Mouse (Mus musculus) erythroblast, adult 5-6 weeks (primary cell): ENCODE measurements around the gene Gabrg3. TPM values are rescaled to one million over a fixed set of nuclear protein-coding genes. Genes with fewer than 3 reads are reported as not detected.

Experiments
- ATAC-seq: replicated peaks from 2 replicates; pipeline ENCODE4 v1.8.0; 2016; ENCODE audit warnings: moderate number of reproducible peaks, mild to moderate bottlenecking, moderate TSS enrichment, inconsistent platforms; ENCODE audit not compliant: poor library complexity, low FRiP score, severe bottlenecking
- total RNA-seq, 2 experiments: library from RNA; stranded (forward) in 1 of 2; stranded (reverse) in 1 of 2; fragments of 150-400 nt in 1 of 2; fragments of 200-764, 138-1000 nt in 1 of 2; gene quantifications; 2 replicates each; pipeline versions ENCODE4 v1.2.3 to v1.2.4; 2015 to 2017; ENCODE audit warnings: low replicate concordance in 2 of 2

Gabrg3 gene
- total RNA-seq, 2 experiments from 2014 or later = not detected

GRCm38 (mm10) chr7:57100065-57100464, 286.9 kb downstream of the Gabrg3 start:
- ATAC-seq = no peak

DNA sequence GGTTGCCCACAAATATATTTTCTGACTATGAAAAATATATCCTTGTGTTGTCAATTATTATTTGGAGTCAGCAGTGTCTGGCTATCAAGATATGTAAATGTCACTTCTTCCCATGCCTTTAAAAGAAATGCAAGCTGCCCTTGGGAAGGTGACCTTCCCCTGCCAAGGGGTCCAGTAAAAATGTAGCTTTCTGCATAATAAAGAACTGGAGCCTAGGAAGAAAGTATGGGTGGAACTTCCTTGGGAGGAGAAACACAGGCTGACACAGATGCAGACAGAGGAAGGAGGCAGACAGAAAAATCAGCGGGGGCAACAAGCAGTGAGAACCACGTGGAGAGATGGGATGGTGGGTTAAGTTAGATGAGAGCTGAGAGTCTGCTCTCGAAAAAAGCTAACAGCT, 304.9 kb downstream of the Gabrg3 start:
- ATAC-seq = no peak

- no peak for ATAC-seq
Observed at GRCm38 (mm10) chr7:57071435-57072160, 315.4 kb downstream of the Gabrg3 start.

- no peak for ATAC-seq
Observed at GRCm38 (mm10) chr7:57065398-57065797, 321.6 kb downstream of the Gabrg3 start.

DNA sequence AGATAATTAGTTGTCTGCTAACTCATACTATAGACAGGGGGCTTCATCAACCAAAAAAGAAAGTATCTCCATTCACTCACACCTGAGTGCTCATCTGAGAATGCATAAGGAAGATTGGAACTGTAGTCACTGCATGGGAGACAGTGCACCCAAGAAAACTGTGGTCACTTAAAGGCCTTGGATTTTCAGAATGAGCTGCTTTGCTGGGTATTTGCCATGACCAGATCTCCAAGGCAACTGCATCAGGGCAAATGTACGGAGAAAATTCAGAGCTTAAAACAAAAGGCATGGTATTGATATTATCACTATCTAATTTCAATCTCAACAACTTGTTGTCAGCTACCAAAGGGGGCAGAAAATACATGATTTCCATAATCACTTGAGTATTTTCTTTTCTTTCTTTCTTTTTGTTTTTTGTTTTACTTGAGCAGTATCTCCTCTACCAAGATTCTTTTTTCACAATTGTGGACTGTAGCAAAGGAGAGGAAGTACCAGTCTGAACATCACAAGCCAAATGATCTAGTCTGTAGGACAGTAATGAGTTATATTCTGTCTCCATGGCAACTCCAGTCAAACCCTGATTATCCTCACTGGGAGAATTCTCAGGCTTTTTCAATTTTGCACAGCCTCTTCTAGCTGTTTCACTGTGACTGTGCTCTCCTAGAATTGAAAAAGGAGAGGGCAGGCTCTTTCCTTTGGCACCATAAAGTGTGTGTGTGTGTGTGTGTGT, 335.9 kb downstream of the Gabrg3 start:
- no peak for ATAC-seq

DNA sequence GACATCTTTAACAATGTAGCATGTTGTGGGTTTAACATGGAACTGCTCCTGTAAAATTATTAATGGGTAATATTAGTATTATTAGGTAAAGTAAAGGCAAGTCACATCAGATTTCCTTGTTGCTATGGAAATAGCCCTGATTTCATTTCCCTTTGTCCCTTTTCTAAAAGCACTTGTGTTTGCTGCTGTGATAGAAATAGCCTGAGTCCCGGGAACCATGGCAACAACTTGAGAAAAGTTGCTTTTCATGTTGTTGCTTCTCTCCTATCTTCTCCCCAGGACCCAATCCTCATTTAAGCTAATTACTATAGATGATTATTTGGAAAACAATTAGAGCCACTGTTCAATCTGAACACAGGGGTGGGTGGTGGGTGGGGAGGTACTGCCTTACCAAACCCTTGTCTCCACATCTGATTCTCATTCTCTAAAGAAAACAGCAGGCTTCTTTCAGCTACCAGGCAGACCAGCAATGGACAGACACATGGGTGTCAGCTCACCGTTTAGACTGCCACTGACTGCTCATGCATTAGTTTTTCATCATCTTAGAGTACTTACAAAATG, 349.0 kb downstream of the Gabrg3 start:
- no peak for ATAC-seq

DNA sequence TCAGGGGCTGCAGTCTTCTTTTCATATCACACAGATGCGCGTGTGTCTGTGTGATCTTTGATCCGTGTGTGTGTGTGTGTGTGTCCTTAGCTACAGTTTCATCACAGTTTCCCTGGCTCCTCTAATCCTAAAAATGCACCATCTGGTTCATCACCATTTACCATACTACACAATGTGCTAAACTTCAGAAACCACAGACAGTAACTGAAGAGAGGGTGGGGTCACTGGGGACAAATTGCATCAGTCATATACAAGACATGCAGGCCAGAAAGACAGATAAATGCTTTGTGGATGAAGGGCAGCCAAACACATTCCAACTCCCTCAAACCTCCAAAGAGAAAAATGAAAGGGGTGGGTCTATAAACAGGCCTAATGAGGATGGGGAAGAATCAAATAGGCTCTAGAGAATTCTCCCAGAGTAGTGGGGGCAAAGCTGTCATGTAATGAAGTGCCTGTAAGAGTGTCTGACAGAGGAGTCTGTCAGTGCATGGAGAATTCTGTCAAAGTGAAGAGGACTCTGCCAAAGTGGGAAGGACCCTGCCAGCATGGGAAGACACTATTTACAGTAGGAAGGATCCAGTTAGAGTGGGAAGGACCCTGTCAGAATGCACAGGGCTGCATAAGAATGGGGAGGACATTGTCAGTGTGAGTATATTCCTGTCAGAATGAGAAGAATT, 386.3 kb downstream of the Gabrg3 start:
- no peak for ATAC-seq

- no peak for ATAC-seq
Observed at GRCm38 (mm10) chr7:56997713-56998624, 389.0 kb downstream of the Gabrg3 start.

- no peak for ATAC-seq
Observed at GRCm38 (mm10) chr7:56946398-56946797, 440.6 kb downstream of the Gabrg3 start.

DNA sequence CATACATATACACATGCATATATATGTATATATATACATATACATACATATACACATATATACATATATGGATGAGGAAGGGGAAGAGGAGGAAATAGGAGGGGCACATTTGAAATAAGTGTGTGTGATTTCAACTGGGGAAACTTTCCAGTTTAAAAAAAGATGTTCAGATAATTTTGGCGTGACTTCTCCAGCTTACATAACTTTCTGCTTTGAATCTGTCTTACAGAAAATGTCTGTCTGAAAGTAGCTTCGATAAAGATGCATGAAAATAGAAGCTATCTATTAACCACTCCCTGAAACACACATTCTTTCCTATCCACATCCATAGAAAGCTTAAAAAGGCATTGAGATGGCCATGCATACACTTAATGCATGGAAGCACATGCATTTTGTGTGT, 445.4 kb downstream of the Gabrg3 start:
- ATAC-seq = no peak

DNA sequence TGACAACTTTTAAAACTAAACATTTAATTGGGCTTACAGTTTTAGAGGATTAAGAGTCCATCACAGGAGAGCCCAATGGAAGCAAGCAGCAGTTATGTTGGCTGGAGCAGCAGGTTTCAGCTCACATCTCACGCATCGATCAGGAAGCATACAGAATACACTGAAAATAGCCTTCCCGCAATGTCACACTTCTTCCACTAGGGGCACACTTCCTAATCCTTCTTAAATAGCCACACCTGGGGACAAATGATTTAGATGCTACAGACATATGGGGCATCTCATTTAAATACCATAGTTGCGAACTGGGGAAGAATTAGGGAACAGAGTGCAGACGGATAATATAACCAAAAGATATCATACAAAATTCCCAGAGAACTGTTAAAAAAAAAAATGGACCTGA, 449.0 kb downstream of the Gabrg3 start:
- ATAC-seq = no peak

GRCm38 (mm10) chr7:56919499-56919898, 467.5 kb downstream of the Gabrg3 start:
- ATAC-seq = no peak

- no peak for ATAC-seq
Observed at GRCm38 (mm10) chr7:56914862-56915261, 472.1 kb downstream of the Gabrg3 start.

- ATAC-seq = no peak
Observed at GRCm38 (mm10) chr7:56899762-56900161, 487.2 kb downstream of the Gabrg3 start.

- ATAC-seq = no peak
Observed at GRCm38 (mm10) chr7:56867314-56868075, 519.5 kb downstream of the Gabrg3 start.

DNA sequence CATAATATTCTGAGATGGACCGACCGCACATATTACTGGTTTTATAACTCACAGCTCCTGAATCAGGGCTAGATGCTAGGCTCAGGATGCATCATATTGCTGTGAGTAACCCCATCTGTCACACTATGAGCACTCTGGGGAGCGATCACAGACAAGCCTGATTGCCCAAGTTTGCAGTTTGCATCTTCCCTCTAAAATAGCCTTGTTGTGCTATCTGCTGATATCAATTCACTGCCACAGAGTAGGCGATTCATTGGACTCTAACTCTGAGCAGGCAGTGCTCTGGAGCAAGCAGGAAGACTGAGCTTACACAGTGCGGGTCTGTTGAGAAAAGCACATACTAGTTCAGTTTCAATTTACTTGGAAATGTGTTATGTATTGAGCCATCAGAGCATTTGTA, 543.4 kb downstream of the Gabrg3 start:
- no peak for ATAC-seq

DNA sequence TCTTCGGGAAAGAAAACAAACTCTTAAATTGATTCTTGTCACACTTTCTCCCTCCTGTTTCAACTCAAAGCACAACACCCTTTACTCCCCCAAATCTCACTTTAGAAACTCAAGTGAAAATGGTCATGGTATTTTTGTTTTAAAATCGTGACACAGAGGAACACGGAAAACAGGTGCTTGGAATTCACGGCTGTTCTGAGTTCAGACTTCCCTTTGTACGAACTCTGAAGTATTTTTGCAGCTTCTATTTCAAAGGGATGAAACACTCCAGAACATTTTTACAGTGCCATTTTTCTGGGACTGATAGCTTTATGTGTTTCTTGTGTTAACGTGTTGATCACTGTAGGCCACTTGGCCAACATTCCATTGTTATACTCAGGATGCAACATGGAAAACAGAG, 561.5 kb downstream of the Gabrg3 start:
- no peak for ATAC-seq

GRCm38 (mm10) chr7:56801841-56802240, 585.1 kb downstream of the Gabrg3 start:
- no peak for ATAC-seq

DNA sequence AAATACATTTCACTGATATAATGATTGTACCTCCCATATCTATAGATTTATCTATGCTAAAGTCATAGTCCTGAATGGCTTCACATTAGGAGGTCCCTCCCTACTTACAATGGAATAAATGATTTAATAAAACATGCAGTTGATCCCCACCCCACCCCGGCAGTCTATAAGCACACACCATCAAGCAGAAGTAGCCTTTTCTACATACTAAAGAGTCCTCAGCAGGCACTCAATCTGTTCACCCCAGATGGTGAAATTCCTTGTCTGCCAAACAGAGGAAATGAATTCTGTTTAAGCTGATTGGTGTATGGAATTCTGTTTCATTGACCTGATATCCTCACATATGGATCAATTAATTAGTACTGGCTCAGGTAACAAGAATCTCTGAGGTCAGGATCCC, 607.9 kb downstream of the Gabrg3 start:
- no peak for ATAC-seq
